ENCODE assay signal across 8 mouse cellular contexts in the genomic region with DNA sequence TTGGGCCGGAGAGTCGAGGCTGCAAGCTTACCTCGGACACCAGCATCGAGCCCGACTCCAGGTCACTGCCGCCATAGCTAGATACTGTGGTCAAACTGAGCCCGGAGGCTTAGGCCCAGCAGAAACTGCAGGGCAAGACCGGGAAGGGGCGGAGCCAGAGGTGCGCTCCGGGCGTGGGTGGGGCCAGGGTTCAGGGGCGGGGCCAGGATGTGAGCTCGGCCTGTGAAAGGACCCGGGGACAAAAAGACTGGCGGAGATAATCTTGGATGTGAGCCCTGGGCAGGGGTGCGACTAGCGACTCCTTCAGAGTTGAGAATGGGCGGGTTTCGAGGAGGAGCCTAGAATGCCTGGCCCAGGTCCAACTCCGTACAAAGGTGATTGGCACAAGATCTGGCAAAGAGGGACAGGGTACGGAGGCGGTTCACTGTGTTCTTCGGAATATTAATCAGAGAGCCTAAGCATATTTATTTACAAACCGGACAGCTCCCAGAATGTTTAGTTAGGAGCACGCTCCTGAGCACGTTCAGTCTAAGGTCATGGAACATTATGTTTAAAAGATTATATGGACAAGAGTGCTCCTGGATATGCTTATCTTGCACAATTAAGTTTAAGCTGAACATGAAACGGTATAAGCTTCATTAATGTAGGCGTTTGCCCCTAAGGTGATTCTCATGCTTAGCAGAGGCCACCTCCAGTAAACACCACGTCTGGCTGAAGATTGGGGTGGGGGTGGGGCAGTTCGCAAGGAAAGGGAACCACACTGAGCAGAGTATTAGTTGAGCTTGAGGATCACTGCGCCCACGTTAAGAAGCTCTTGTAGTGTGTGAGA. TPM values are rescaled to one million over a fixed set of nuclear protein-coding genes. Genes with fewer than 3 reads are reported as not detected.
DNase-seq lines count a peak whose midpoint lies in the region; ATAC-seq lines count a peak whose summit lies in the region.

No protein-coding gene starts in this region.

- H3K9ac ChIP-seq in lung, embryonic 16.5 days (ENCODE audit: low read length) = peak overlapping the region; percentile 86

- H3K4me2 ChIP-seq in lung, embryonic 16.5 days (ENCODE audit: low read depth, low read length) = peak overlapping the region; percentile 65

- H3K9me3 ChIP-seq in lung, embryonic 16.5 days (ENCODE audit: control insufficient read depth, low read length) = no peaks in the 10 kb centered on the region

- peak; percentile 94 for DNase-seq in MEL-GATA-1-ER (ENCODE audit: extremely low read depth, low read depth)
- peak; percentile 90 for DNase-seq in cerebellum, adult 8-10 months
- DNase-seq in forelimb bud, embryonic 11.5 days (ENCODE audit: low read depth, low spot score) = peak; percentile 92
- DNase-seq in layer of hippocampus, adult 9-10 months (ENCODE audit: low spot score) = peak; percentile 72
- peak; percentile 90 for DNase-seq in ovary, postnatal 10 days (ENCODE audit: low spot score)
- DNase-seq in thymus, postnatal 10 days (ENCODE audit: low spot score in 2 of 2) = peak; percentile 86 to 94

- peak overlapping the region; percentile 96 for H3K27ac ChIP-seq in lung, embryonic 16.5 days (ENCODE audit: low read length)

- H3K4me1 ChIP-seq in lung, embryonic 16.5 days (replicated peaks; ENCODE audit: control insufficient read depth, insufficient read depth, low read length) = peaks cover 15% of the 10 kb centered on the region

- peak; percentile 94 to 96 for ATAC-seq in hematopoietic stem cell, adult 5-6 weeks (replicated peaks in 1 of 2; ENCODE audit: insufficient read depth in 1 of 2, low FRiP score in 2 of 2, low TSS enrichment in 1 of 2, low read depth in 1 of 2, poor library complexity in 2 of 2, severe bottlenecking in 2 of 2)
- peak; percentile 97 for ATAC-seq in lung, embryonic 16.5 days (ENCODE audit: low read depth)

- H3K36me3 ChIP-seq in lung, embryonic 16.5 days (ENCODE audit: control insufficient read depth, insufficient read depth, low read length) = peaks cover 10% of the 10 kb centered on the region

- WGBS in lung, embryonic 16.5 days = under 1% methylated on average over 33 of the region's 33 CpGs

- H3K27me3 ChIP-seq in lung, embryonic 16.5 days (ENCODE audit: control insufficient read depth, insufficient read depth, low read depth, low read length) = no peaks in the 10 kb centered on the region

- peak overlapping the region; percentile 67 for H3K4me3 ChIP-seq in lung, embryonic 16.5 days (ENCODE audit: low read length)

RNA-seq across cellular contexts. Expression of a gene that starts 30.6 kb away (rescaled TPM):
- not detected in 2 replicates for total RNA-seq in hematopoietic stem cell, adult 5-6 weeks (2017)
- polyA plus RNA-seq in lung, embryonic 16.5 days (2015; fragmentation: Nextera tagmentation; extraction: Ambion mirVana) = 0.36 and 0.55 TPM in 2 replicates

RNA-seq across cellular contexts. Expression of a gene that starts 32.7 kb away (rescaled TPM):
- total RNA-seq in hematopoietic stem cell, adult 5-6 weeks (2017) = 75.4 and 79.4 TPM in 2 replicates
- polyA plus RNA-seq in lung, embryonic 16.5 days (2015; fragmentation: Nextera tagmentation; extraction: Ambion mirVana) = 147 and 155 TPM in 2 replicates

Comparison
In these comparisons a context has a peak if more than half of its experiments do, and no peak if none do; other contexts are left out.
1. Peak in every context shown above with its lines: DNase-seq, ATAC-seq, H3K4me3 ChIP-seq and H3K27ac ChIP-seq.